Mouse (Mus musculus): ENCODE data around the gene Aagab. TPM values are rescaled to one million over a fixed set of nuclear protein-coding genes. Genes with fewer than 3 reads are reported as not detected.

Aagab gene
- total and polyA plus RNA-seq, 3 experiments, result 16.1 to 27.4 TPM; not detected in 1

DNA sequence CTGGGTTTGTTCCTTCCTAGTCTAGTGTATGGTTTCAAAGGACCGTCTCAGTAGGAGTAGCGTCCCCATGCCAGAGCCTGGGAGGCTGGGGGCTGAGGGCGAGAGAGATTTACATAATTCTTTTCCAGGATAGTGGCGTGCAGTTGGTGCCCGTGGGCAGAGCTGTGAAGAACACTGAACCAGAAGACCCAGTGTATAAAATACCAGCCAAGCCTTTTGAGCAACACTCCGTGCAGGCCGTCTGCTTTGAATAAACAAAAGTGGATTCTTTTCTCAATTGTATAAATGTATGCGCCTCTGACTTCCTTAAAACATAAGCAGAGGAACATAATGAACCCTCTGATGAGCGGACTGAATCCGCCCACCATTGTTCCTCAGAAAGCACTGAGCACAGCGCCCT lies 30.5 kb downstream of the Aagab start:
- H3K4me1 ChIP-seq (ENCODE audit: control insufficient read depth in 1 of 2, insufficient read depth in 2 of 2, low read length in 2 of 2), result no peaks in the 10 kb centered on the region
- no peaks in the 10 kb centered on the region for H3K9me3 ChIP-seq (replicated peaks; ENCODE audit: insufficient read depth, low read length)
- H3K27me3 ChIP-seq (ENCODE audit: control insufficient read depth in 1 of 2, insufficient read depth in 2 of 2, low read length in 2 of 2), result no peaks in the 10 kb centered on the region
- H3K79me2 ChIP-seq (ENCODE audit: control insufficient read depth, insufficient read depth, low read length, poor library complexity), result no peaks in the 10 kb centered on the region
- no peak for TF ChIP-seq GATA1 (IDR thresholded peaks at IDR 0.05; ENCODE audit: low read depth, low read length)
- TF ChIP-seq CHD2 (IDR thresholded peaks at IDR 0.05; ENCODE audit: low read length), result no peak
- TF ChIP-seq RAD21 (IDR thresholded peaks at IDR 0.05; ENCODE audit: low read depth, low read length), result no peak
- no peak for DNase-seq (ENCODE audit: low read depth, low spot score)
- H3K27ac ChIP-seq (ENCODE audit: control insufficient read depth, low read depth, low read length), result no peak overlapping the region
- H3K36me3 ChIP-seq (ENCODE audit: control insufficient read depth in 1 of 2, insufficient read depth in 2 of 2, low read length in 2 of 2), result peaks cover 0 to 5% of the 10 kb centered on the region in 2 experiments; a peak in 2 of 4 replicates
- no peak overlapping the region for H3K9ac ChIP-seq (ENCODE audit: control insufficient read depth, low read depth, low read length, poor library complexity, severe bottlenecking)
- H3K4me3 ChIP-seq (ENCODE audit: control insufficient read depth in 1 of 2, insufficient read depth in 1 of 2, low read depth in 2 of 2, low read length in 2 of 2), result no peak overlapping the region

DNA sequence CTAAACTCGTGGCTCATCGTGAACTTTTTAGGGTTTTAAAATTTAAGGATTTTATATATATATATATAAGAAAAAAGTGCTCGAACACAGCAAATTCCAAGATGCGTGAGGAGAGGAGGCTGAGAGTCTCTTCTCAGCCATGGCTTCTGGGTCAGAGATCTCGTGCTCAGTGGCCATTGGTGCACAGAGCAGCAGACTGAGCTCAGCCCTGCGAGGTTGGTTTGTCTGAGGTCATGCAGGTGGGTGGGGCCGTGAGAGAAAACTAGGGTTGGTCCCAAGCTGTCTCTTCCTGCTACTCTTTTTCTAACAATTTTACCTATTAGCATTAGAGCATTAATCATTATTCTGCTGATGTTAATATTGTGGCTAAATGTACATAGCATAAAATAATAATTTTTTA lies 30.9 kb downstream of the Aagab start:
- Histone ChIP-seq H3K4me1 (ENCODE audit: control insufficient read depth in 1 of 2, insufficient read depth in 2 of 2, low read length in 2 of 2) (no peaks in the 10 kb centered on the region), H3K9ac (ENCODE audit: control insufficient read depth, low read depth, low read length, poor library complexity, severe bottlenecking) (no peak overlapping the region), H3K9me3 (replicated peaks; ENCODE audit: insufficient read depth, low read length) (no peaks in the 10 kb centered on the region), H3K27ac (ENCODE audit: control insufficient read depth, low read depth, low read length) (no peak overlapping the region), H3K4me3 (ENCODE audit: control insufficient read depth in 1 of 2, insufficient read depth in 1 of 2, low read depth in 2 of 2, low read length in 2 of 2) (no peak overlapping the region), H3K79me2 (ENCODE audit: control insufficient read depth, insufficient read depth, low read length, poor library complexity) (no peaks in the 10 kb centered on the region), H3K36me3 (ENCODE audit: control insufficient read depth in 1 of 2, insufficient read depth in 2 of 2, low read length in 2 of 2) (peaks cover 0 to 5% of the 10 kb centered on the region in 2 experiments; a peak in 2 of 4 replicates), H3K27me3 (ENCODE audit: control insufficient read depth in 1 of 2, insufficient read depth in 2 of 2, low read length in 2 of 2) (no peaks in the 10 kb centered on the region)
- TF ChIP-seq TCF12 (IDR thresholded peaks at IDR 0.05; ENCODE audit: low read depth, low read length) (no peak), NRF1 (IDR thresholded peaks at IDR 0.05; ENCODE audit: insufficient read depth, low read depth, low read length, poor library complexity, severe bottlenecking) (no peak), USF1 (IDR thresholded peaks at IDR 0.05; ENCODE audit: low read depth, low read length) (no peak), MAFK (IDR thresholded peaks at IDR 0.05; ENCODE audit: borderline replicate concordance, low read depth, low read length) (no peak), BHLHE40 (IDR thresholded peaks at IDR 0.05; ENCODE audit: borderline replicate concordance, low read depth, low read length) (no peak), MYB (IDR thresholded peaks at IDR 0.05; ENCODE audit: low read depth, low read length) (no peak)
- no peak for DNase-seq (ENCODE audit: low read depth, low spot score)

DNA sequence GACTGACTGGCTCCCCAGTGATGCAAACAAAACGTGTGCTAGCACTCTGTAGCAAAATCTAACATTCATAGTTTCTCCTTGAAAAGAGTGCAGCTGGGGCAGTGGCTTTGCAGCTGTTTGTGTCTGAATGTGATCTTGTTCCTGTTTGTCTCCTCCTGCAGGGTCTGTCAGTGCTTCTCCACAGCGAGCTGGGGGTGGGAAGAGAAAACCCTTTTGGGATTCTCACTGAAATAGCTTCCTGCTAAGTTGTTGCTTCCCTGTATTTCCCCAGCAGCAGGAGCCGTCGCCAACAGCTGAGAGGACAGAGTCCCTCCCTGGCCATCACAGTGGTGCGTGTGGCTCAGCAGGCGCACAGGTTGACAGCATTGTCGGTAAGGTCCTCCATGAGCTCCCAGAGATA lies 33.7 kb downstream of the Aagab start:
- no peak for TF ChIP-seq NELFE (IDR thresholded peaks at IDR 0.05; ENCODE audit: low read depth, low read length)
- TF ChIP-seq TCF12 (IDR thresholded peaks at IDR 0.05; ENCODE audit: low read depth, low read length), result no peak
- TF ChIP-seq KAT2A (conservative IDR thresholded peaks at IDR 0.05; ENCODE audit: low read depth, low read length), result no peak
- no peak for TF ChIP-seq POLR2A (IDR thresholded peaks at IDR 0.05; ENCODE audit: control insufficient read depth in 1 of 2, insufficient read depth in 1 of 2, low read depth in 1 of 2, low read length in 2 of 2, poor library complexity in 1 of 2)
- TF ChIP-seq E2F4 (IDR thresholded peaks at IDR 0.05; ENCODE audit: borderline replicate concordance, low read depth, low read length), result no peak
- no peak for TF ChIP-seq MXI1 (IDR thresholded peaks at IDR 0.05; ENCODE audit: low read depth, low read length)
- no peak for TF ChIP-seq CTCF (IDR thresholded peaks at IDR 0.05 in 2 of 3, conservative IDR thresholded peaks at IDR 0.05 in 1 of 3; ENCODE audit: control insufficient read depth in 1 of 3, insufficient read depth in 1 of 3, low read depth in 2 of 3, low read length in 3 of 3, poor library complexity in 1 of 3, severe bottlenecking in 1 of 3)
- TF ChIP-seq POLR2AphosphoS2 (IDR thresholded peaks at IDR 0.05; ENCODE audit: low read length), result no peak
- no peak for TF ChIP-seq ZKSCAN1 (IDR thresholded peaks at IDR 0.05; ENCODE audit: low read depth, low read length)
- no peak for TF ChIP-seq TBP (IDR thresholded peaks at IDR 0.05; ENCODE audit: low read depth, low read length)
- TF ChIP-seq MEF2A (IDR thresholded peaks at IDR 0.05; ENCODE audit: extremely low read depth, insufficient replicate concordance, low read depth, low read length, poor library complexity, severe bottlenecking), result no peak
- TF ChIP-seq RAD21 (IDR thresholded peaks at IDR 0.05; ENCODE audit: low read depth, low read length), result no peak
- no peak for TF ChIP-seq USF2 (IDR thresholded peaks at IDR 0.05; ENCODE audit: borderline replicate concordance in 1 of 2, insufficient read depth in 1 of 2, low read depth in 1 of 2, low read length in 2 of 2)
- no peak for TF ChIP-seq SMC3 (IDR thresholded peaks at IDR 0.05; ENCODE audit: low read depth, low read length)
- no peak for TF ChIP-seq POLR2AphosphoS5 (IDR thresholded peaks at IDR 0.05; ENCODE audit: borderline replicate concordance, low read depth, low read length)
- no peak for TF ChIP-seq USF1 (IDR thresholded peaks at IDR 0.05; ENCODE audit: low read depth, low read length)
- no peak for TF ChIP-seq CHD1 (IDR thresholded peaks at IDR 0.05; ENCODE audit: low read depth, low read length)
- no peak for TF ChIP-seq TAL1 (IDR thresholded peaks at IDR 0.05; ENCODE audit: low read length)
- TF ChIP-seq NRF1 (IDR thresholded peaks at IDR 0.05; ENCODE audit: insufficient read depth, low read depth, low read length, poor library complexity, severe bottlenecking), result no peak
- H3K9me3 ChIP-seq (replicated peaks; ENCODE audit: insufficient read depth, low read length), result no peaks in the 10 kb centered on the region
- H3K27me3 ChIP-seq (ENCODE audit: control insufficient read depth in 1 of 2, insufficient read depth in 2 of 2, low read length in 2 of 2), result no peaks in the 10 kb centered on the region
- no peak overlapping the region for H3K27ac ChIP-seq (ENCODE audit: control insufficient read depth, low read depth, low read length)
- H3K4me3 ChIP-seq (ENCODE audit: control insufficient read depth in 1 of 2, insufficient read depth in 1 of 2, low read depth in 2 of 2, low read length in 2 of 2), result no peak overlapping the region
- DNase-seq (ENCODE audit: low read depth, low spot score), result no peak
- H3K4me1 ChIP-seq (ENCODE audit: control insufficient read depth in 1 of 2, insufficient read depth in 2 of 2, low read length in 2 of 2), result no peaks in the 10 kb centered on the region
- H3K79me2 ChIP-seq (ENCODE audit: control insufficient read depth, insufficient read depth, low read length, poor library complexity), result no peaks in the 10 kb centered on the region
- H3K36me3 ChIP-seq (ENCODE audit: control insufficient read depth in 1 of 2, insufficient read depth in 2 of 2, low read length in 2 of 2), result no peaks in the 10 kb centered on the region; a peak in 1 of 4 replicates
- H3K9ac ChIP-seq (ENCODE audit: control insufficient read depth, low read depth, low read length, poor library complexity, severe bottlenecking), result no peak overlapping the region
